Mouse (Mus musculus) megakaryocyte, embryonic 14.5 days (primary cell): ENCODE results near the gene Tbx4. TPM values are rescaled to one million over a fixed set of nuclear protein-coding genes. Genes with fewer than 3 reads are reported as not detected.

Experiments used
- H3K27me3 ChIP-seq: replicated peaks from 2 replicates; pipeline ENCODE3; 2012; ENCODE audit warnings: inconsistent platforms
- H3K36me3 ChIP-seq: replicated peaks from 2 replicates; pipeline ENCODE3; 2012; ENCODE audit warnings: low read length, inconsistent platforms, mixed read lengths
- H3K4me1 ChIP-seq: 2 replicates; pipeline ENCODE4 v1.6.1; 2012; ENCODE audit warnings: inconsistent platforms
- H3K4me3 ChIP-seq: replicated peaks from 2 replicates; pipeline ENCODE3; 2012; ENCODE audit warnings: moderate library complexity, mild to moderate bottlenecking, inconsistent platforms
- H3K9me3 ChIP-seq: 2 replicates; pipeline ENCODE4 v1.6.1; 2012; ENCODE audit warnings: inconsistent platforms
- FLI1 ChIP-seq: IDR thresholded peaks from 2 replicates; pipeline ENCODE4 v1.6.1; 2012; ENCODE audit warnings: low read length, inconsistent platforms, mixed read lengths
- GATA1 ChIP-seq: IDR thresholded peaks from 3 replicates; pipeline ENCODE4 v1.6.1; 2012; ENCODE audit warnings: mixed read lengths, low read length, inconsistent platforms, borderline replicate concordance
- polyA plus RNA-seq: library from polyadenylated mRNA; stranded (reverse); fragments of >175 nt; gene quantifications from 2 replicates; pipeline ENCODE4 v1.2.3, GENCODE M21; 2012; ENCODE audit warnings: low replicate concordance; ENCODE audit not compliant: insufficient read depth

The Tbx4 gene
- polyA plus RNA-seq, 1 experiment: not detected

DNA sequence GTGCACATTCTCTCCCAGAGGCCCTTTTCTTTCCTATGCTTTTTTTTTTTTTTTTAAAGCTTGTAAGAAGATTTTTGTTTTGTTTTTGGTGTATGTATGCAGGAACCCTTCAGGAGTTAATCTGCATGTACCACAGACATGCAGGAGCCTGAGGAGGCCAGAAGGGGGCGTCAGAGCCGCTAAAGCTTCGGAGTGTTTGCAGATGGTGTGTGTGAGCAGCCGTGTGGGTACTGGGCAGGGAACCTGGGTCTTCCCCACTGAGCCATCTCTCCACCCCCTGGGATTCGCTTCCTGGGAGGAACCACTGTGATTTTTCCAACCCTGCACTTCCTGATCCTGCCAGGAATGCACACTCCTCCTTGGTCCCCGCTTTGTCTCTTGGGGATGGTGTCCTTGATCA lies 35.5 kb upstream of the Tbx4 start:
- Histone ChIP-seq H3K4me3 (no peak overlapping the region), H3K27me3 (peaks cover 54% of the 10 kb centered on the region), H3K4me1 (peaks cover 21% of the 10 kb centered on the region), H3K9me3 (peaks cover 9% of the 10 kb centered on the region; the same call in 1 of the 2 replicates), H3K36me3 (no peaks in the 10 kb centered on the region)
- TF ChIP-seq GATA1 (no peak), FLI1 (no peak)

GRCm38 (mm10) chr11:85857997-85858698 lies 28.1 kb upstream of the Tbx4 start:
- H3K9me3 ChIP-seq: peaks cover 10% of the 10 kb centered on the region
- H3K4me3 ChIP-seq: no peak overlapping the region
- no peak for TF ChIP-seq GATA1
- no peak for TF ChIP-seq FLI1
- no peaks in the 10 kb centered on the region for H3K4me1 ChIP-seq
- no peaks in the 10 kb centered on the region for H3K36me3 ChIP-seq
- peaks cover 44% of the 10 kb centered on the region for H3K27me3 ChIP-seq

- Histone ChIP-seq H3K4me1 (no peaks in the 10 kb centered on the region), H3K4me3 (no peak overlapping the region), H3K9me3 (peaks cover 3% of the 10 kb centered on the region; the same call in 1 of the 2 replicates), H3K36me3 (no peaks in the 10 kb centered on the region), H3K27me3 (peaks cover 38% of the 10 kb centered on the region)
- TF ChIP-seq FLI1 (no peak), GATA1 (no peak)
Measured at GRCm38 (mm10) chr11:85864363-85864762, 21.9 kb upstream of the Tbx4 start.

- Histone ChIP-seq H3K4me1 (no peaks in the 10 kb centered on the region), H3K36me3 (no peaks in the 10 kb centered on the region), H3K4me3 (no peak overlapping the region), H3K9me3 (peaks cover 27% of the 10 kb centered on the region), H3K27me3 (peaks cover 79% of the 10 kb centered on the region)
- TF ChIP-seq GATA1 (no peak), FLI1 (no peak)
Measured at GRCm38 (mm10) chr11:85876059-85876788, 10.0 kb upstream of the Tbx4 start.

DNA sequence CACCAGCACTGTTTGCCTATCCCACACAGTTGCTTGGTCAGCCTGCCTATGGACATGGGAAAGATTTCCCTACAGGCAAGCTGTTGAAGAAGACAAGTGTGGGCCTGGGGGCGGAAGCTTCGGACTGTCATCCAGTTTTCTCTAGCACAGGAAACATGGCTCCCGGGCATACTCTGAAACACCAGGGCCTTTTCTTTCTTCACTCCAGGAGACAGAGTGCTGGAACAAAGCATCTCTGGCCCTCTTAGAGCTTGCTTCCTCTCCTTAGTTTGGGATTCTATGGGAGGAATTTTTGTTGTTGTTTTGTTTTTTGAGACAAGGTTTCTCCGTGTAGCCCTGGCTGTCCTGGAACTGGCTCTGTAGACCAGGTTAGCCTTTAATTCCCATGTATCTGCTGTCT lies 1.7 kb upstream of the Tbx4 start:
- no peak for TF ChIP-seq GATA1
- TF ChIP-seq FLI1: no peak
- Histone ChIP-seq H3K9me3 (peaks cover 12% of the 10 kb centered on the region), H3K4me1 (peaks cover 7% of the 10 kb centered on the region), H3K27me3 (peaks cover 90% of the 10 kb centered on the region), H3K4me3 (no peak overlapping the region), H3K36me3 (no peaks in the 10 kb centered on the region)

DNA sequence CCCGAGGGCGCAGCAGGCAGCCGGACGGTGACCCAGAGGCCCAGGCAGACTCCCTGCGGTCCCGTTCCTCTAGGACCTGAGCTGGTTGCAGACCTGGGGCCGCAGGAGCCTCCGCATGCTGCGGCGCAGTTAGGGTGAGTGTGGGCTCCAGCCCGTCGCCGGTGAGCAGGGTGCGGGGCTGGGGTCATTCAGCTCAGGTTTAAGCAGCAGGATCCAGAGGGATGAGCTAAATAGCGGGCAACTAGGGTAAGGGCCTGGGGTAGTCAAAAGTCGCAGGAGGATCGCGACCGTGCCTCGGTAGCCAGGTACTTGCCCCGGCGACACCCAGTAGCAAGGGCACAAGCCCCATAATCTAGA lies 185 bp downstream of the Tbx4 start:
- H3K4me3 ChIP-seq: no peak overlapping the region
- H3K4me1 ChIP-seq: peaks cover 23% of the 10 kb centered on the region
- H3K9me3 ChIP-seq: peaks cover 12% of the 10 kb centered on the region
- no peaks in the 10 kb centered on the region for H3K36me3 ChIP-seq
- TF ChIP-seq FLI1: no peak
- no peak for TF ChIP-seq GATA1
- peaks cover 93% of the 10 kb centered on the region for H3K27me3 ChIP-seq

GRCm38 (mm10) chr11:85887273-85887672 lies 1.1 kb downstream of the Tbx4 start:
- peaks cover 27% of the 10 kb centered on the region for H3K4me1 ChIP-seq
- no peak overlapping the region for H3K4me3 ChIP-seq
- H3K9me3 ChIP-seq: peaks cover 12% of the 10 kb centered on the region
- no peaks in the 10 kb centered on the region for H3K36me3 ChIP-seq
- peaks cover 94% of the 10 kb centered on the region for H3K27me3 ChIP-seq
- no peak for TF ChIP-seq GATA1
- TF ChIP-seq FLI1: no peak

GRCm38 (mm10) chr11:85887801-85888450 lies 1.7 kb downstream of the Tbx4 start:
- Histone ChIP-seq H3K27me3 (peaks cover 95% of the 10 kb centered on the region), H3K4me1 (peaks cover 31% of the 10 kb centered on the region), H3K4me3 (peak overlapping the region; percentile 62), H3K9me3 (peaks cover 12% of the 10 kb centered on the region), H3K36me3 (no peaks in the 10 kb centered on the region)
- TF ChIP-seq FLI1 (no peak), GATA1 (no peak)

- Histone ChIP-seq H3K27me3 (peaks cover 96% of the 10 kb centered on the region), H3K36me3 (no peaks in the 10 kb centered on the region), H3K9me3 (peaks cover 12% of the 10 kb centered on the region), H3K4me3 (peak overlapping the region; percentile 62), H3K4me1 (peaks cover 34% of the 10 kb centered on the region)
- no peak for TF ChIP-seq GATA1
- TF ChIP-seq FLI1: no peak
Measured at GRCm38 (mm10) chr11:85888451-85888961, 2.3 kb downstream of the Tbx4 start.
